16 mouse cellular contexts compared by ENCODE assay signal in genomic region chr9:21741514-21741913, GRCm38 (mm10). TPM values are rescaled to one million over a fixed set of nuclear protein-coding genes. Genes with fewer than 3 reads are reported as not detected.
"Had no signal": no experiment of that assay in that cellular context is flagged by ENCODE, and none has a peak within 500 bp of the region (broad histone marks: within the 10 kb centered on the region; RNA-seq: fewer than 3 reads in every experiment).

No protein-coding gene starts in this region.

- DNase-seq: kidney, adult 18-20 months; kidney, adult 9 months; kidney, postnatal 14 days; kidney, postnatal 4 days; left cerebral cortex, postnatal 4 days; lung, adult 2 months; lung, postnatal 14 days; lung, postnatal 4 days; thymus, postnatal 4 days had no signal

- H3K27ac ChIP-seq: intestine, embryonic 15.5 days; limb, embryonic 12.5 days; limb, embryonic 15.5 days; midbrain, embryonic 10.5 days; midbrain, embryonic 13.5 days had no signal

- H3K4me3 ChIP-seq: intestine, embryonic 15.5 days; limb, embryonic 12.5 days; limb, embryonic 15.5 days; midbrain, embryonic 10.5 days; midbrain, embryonic 13.5 days had no signal

- H3K27me3 ChIP-seq: intestine, embryonic 15.5 days; limb, embryonic 12.5 days; limb, embryonic 15.5 days; midbrain, embryonic 13.5 days had no signal

- H3K9ac ChIP-seq: intestine, embryonic 15.5 days; limb, embryonic 12.5 days; limb, embryonic 15.5 days; midbrain, embryonic 13.5 days had no signal

- H3K4me2 ChIP-seq: intestine, embryonic 15.5 days; limb, embryonic 12.5 days; limb, embryonic 15.5 days; midbrain, embryonic 13.5 days had no signal

- H3K9me3 ChIP-seq: intestine, embryonic 15.5 days; limb, embryonic 12.5 days; limb, embryonic 15.5 days; midbrain, embryonic 10.5 days; midbrain, embryonic 13.5 days had no signal

- H3K4me1 ChIP-seq: limb, embryonic 12.5 days; limb, embryonic 15.5 days; midbrain, embryonic 10.5 days; midbrain, embryonic 13.5 days had no signal

- ATAC-seq: intestine, embryonic 15.5 days; midbrain, embryonic 13.5 days; midbrain, embryonic 16.5 days had no signal

RNA-seq across cellular contexts. Expression of gene Kank2, which starts 57.0 kb away (rescaled TPM):
- total RNA-seq: monocyte, adult 5-6 weeks had no signal
